Mouse (Mus musculus): ENCODE measurements at regions not wholly inside any gene's neighbourhood (a gene's known extent, or its start where the extent isn't known, plus 50 kb on each side); places are given as distances from the start of the nearest gene placed in this dataset.

DNA sequence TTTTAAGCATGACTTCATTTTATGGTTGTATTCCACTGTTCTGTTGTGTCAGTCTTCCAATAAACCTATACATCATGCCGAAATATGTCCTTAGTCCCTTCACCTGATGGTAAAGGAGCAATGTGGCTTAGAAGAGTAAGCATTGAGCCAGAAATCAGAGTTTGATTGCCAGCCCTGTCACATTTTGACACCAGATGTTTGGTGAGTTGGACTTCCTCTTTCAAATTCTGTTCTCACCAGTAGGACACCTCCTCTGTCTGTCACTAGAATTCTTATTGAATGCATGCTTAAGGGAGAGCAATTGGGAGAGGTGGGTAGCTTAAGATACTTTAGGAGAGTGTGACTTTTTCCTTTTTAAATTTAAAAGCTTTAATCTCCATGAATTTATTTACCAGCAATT, 779.1 kb upstream of the Gm8797 start:
- H3K9ac ChIP-seq (replicated peaks), result no peak overlapping the region
- H3K4me3 ChIP-seq (replicated peaks), result no peak overlapping the region
- no peaks in the 10 kb centered on the region for H3K4me1 ChIP-seq (replicated peaks)
- H3K27me3 ChIP-seq, result no peaks in the 10 kb centered on the region
- 86% methylated on average over 1 of the region's 1 CpGs for WGBS
- no peaks in the 10 kb centered on the region for H3K9me3 ChIP-seq
- H3K4me2 ChIP-seq, result no peak overlapping the region
- H3K36me3 ChIP-seq, result no peaks in the 10 kb centered on the region
- no peak overlapping the region for H3K27ac ChIP-seq
- no peak for ATAC-seq (ENCODE audit: insufficient number of reproducible peaks, insufficient read depth, low FRiP score, low TSS enrichment, low read depth)

DNA sequence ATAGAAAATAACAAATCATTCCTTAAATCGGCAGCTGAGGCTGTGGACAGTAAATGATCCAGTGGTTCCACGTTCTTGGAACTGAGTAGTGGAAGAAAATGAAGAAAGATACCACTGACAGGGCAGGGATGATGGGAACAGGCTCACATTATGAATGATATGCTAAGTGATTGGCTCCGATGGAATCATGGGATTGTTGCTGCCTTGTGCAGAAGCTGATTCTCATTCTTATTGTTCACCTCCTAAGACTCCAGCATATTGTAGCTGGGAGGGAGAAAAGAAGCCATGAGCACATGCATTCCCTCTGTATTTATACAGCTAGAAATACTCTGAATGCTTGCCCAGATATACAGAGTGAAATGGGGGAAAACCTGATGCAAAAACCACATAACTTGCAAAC, 777.3 kb upstream of the Gm8797 start:
- Histone ChIP-seq H3K27ac (no peak overlapping the region), H3K4me1 (replicated peaks) (no peaks in the 10 kb centered on the region), H3K4me3 (replicated peaks) (no peak overlapping the region), H3K36me3 (no peaks in the 10 kb centered on the region), H3K9me3 (no peaks in the 10 kb centered on the region), H3K9ac (replicated peaks) (no peak overlapping the region), H3K27me3 (no peaks in the 10 kb centered on the region), H3K4me2 (no peak overlapping the region)
- WGBS, result 78% methylated on average over 3 of the region's 3 CpGs
- no peak for ATAC-seq (ENCODE audit: insufficient number of reproducible peaks, insufficient read depth, low FRiP score, low TSS enrichment, low read depth)

DNA sequence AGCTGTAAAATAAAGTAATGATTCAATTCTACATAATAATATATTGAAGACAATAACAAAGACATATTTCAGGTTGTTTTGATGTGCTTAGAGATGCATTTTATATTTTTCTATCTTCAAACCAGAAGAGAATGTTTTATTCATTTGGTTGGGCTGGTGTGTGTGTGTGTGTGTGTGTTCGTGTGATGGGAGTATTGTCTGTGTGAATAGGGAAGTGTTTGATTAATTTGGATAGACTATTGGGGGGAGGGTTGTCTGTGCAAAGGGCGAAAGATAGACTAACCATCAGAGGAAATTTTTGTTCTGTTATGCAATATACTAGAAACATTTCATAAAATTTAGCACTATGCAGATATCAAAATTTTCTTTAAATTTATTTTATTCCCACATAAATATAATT, 776.8 kb upstream of the Gm8797 start:
- H3K36me3 ChIP-seq, result no peaks in the 10 kb centered on the region
- H3K9me3 ChIP-seq, result no peaks in the 10 kb centered on the region
- H3K4me1 ChIP-seq (replicated peaks), result no peaks in the 10 kb centered on the region
- H3K27ac ChIP-seq, result no peak overlapping the region
- WGBS, result 87% methylated on average over 2 of the region's 2 CpGs
- H3K4me2 ChIP-seq, result no peak overlapping the region
- no peaks in the 10 kb centered on the region for H3K27me3 ChIP-seq
- H3K4me3 ChIP-seq (replicated peaks), result no peak overlapping the region
- ATAC-seq (ENCODE audit: insufficient number of reproducible peaks, insufficient read depth, low FRiP score, low TSS enrichment, low read depth), result no peak
- no peak overlapping the region for H3K9ac ChIP-seq (replicated peaks)

DNA sequence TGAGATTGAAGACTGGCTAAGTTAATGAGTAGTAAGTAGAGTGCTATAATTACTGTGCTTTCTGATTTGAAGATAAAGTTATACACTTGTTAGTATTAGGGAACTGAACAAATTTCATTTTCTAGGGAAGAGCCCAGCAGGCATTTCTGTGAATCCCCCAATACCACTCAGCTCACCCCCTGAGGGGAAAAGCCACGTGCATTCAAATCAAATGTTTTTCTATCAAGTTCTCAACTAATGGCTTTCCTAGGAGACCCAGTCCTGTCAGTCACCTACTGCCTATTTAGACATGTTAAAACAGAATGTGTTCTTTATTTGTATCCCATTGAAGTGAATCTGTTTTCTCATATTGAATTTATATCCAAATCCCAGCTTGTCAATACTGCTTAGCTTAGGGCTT, 775.9 kb upstream of the Gm8797 start:
- no peak for ATAC-seq (ENCODE audit: insufficient number of reproducible peaks, insufficient read depth, low FRiP score, low TSS enrichment, low read depth)
- Histone ChIP-seq H3K9ac (replicated peaks) (no peak overlapping the region), H3K4me3 (replicated peaks) (no peak overlapping the region), H3K27me3 (no peaks in the 10 kb centered on the region), H3K9me3 (no peaks in the 10 kb centered on the region), H3K4me1 (replicated peaks) (no peaks in the 10 kb centered on the region), H3K4me2 (no peak overlapping the region), H3K36me3 (no peaks in the 10 kb centered on the region), H3K27ac (no peak overlapping the region)
- 24% methylated on average over 1 of the region's 1 CpGs for WGBS

DNA sequence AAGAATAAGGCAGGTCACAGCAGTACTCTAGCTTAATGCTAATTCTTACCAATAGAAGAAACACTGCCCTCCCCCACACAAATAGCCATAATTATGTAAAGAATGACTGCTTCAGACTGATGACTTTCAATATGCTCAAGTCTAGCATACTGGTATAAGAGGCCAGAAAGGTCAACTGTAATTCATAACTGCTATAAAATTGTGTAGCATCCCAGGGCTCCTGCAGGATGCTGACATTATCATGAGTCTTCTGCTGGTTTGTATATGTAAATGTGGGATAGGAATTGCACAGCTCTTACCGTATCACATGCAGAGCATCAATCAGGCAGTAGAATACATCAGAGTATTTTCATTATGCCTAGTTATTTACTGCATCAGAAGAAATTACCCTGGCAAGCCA, 774.3 kb upstream of the Gm8797 start:
- Histone ChIP-seq H3K9me3 (no peaks in the 10 kb centered on the region), H3K27me3 (no peaks in the 10 kb centered on the region), H3K4me3 (replicated peaks) (no peak overlapping the region), H3K4me1 (replicated peaks) (no peaks in the 10 kb centered on the region), H3K36me3 (no peaks in the 10 kb centered on the region), H3K4me2 (no peak overlapping the region), H3K27ac (no peak overlapping the region), H3K9ac (replicated peaks) (no peak overlapping the region)
- ATAC-seq (ENCODE audit: insufficient number of reproducible peaks, insufficient read depth, low FRiP score, low TSS enrichment, low read depth), result no peak
- 56% methylated on average over 1 of the region's 1 CpGs for WGBS

DNA sequence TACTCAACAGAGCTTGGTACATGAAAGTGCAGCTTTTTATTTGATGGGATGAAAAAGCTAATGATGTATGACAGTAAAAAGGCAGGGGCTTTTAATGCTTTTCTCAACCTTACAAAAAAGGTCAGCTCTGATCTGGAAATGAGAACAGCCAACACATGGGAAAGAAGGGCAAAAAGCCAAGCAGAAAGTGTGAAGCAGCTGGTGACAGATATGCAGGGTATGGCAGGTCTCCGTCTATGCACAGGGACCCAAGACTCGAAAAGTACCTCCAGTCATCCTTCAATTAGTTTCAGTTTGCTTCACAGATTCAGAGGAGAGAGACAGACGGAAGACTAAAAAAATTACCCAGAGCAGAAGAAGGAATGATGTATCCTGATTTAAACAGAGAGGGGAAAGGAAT, 732.9 kb upstream of the Gm8797 start:
- Histone ChIP-seq H3K9ac (replicated peaks) (no peak overlapping the region), H3K4me3 (replicated peaks) (no peak overlapping the region), H3K4me1 (replicated peaks) (no peaks in the 10 kb centered on the region), H3K27ac (no peak overlapping the region), H3K36me3 (no peaks in the 10 kb centered on the region), H3K9me3 (no peaks in the 10 kb centered on the region), H3K27me3 (no peaks in the 10 kb centered on the region), H3K4me2 (no peak overlapping the region)
- ATAC-seq (ENCODE audit: insufficient number of reproducible peaks, insufficient read depth, low FRiP score, low TSS enrichment, low read depth), result no peak
- 61% methylated on average over 3 of the region's 3 CpGs for WGBS

All from limb, embryonic 12.5 days (tissue).